Mouse (Mus musculus) ES-E14 (cell line): ENCODE results near the gene Pigr. TPM values are rescaled to one million over a fixed set of nuclear protein-coding genes. Genes with fewer than 3 reads are reported as not detected.

Experiments
- DNase-seq: peaks from one replicate; pipeline ENCODE4 v3.0.0-alpha.2; 2013; ENCODE audit warnings: low read depth, low spot score
- H3K27ac ChIP-seq: 2 replicates; pipeline ENCODE4 v1.5.1; 2012; ENCODE audit warnings: low read depth, mild to moderate bottlenecking, low read length, moderate library complexity, mixed read lengths; ENCODE audit not compliant: poor library complexity, insufficient read depth, severe bottlenecking
- H3K36me3 ChIP-seq: 2 replicates; pipeline ENCODE4 v1.6.1; 2012; ENCODE audit warnings: mild to moderate bottlenecking, low read length, moderate library complexity, mixed read lengths; ENCODE audit not compliant: control insufficient read depth, poor library complexity, insufficient read depth, severe bottlenecking
- H3K4me1 ChIP-seq, 2 experiments: fragments of 150-350 bp in 1 of 2; sonication (generic) in 1 of 2; 2 replicates each; pipeline ENCODE4 v1.6.1; 2012; ENCODE audit warnings: low read length in 2 of 2, mild to moderate bottlenecking in 1 of 2, mixed read lengths in 1 of 2; ENCODE audit not compliant: control insufficient read depth in 2 of 2, insufficient read depth in 2 of 2, poor library complexity in 1 of 2
- H3K4me3 ChIP-seq, 2 experiments: fragments of 150-350 bp in 1 of 2; sonication (generic) in 1 of 2; 2 replicates each; pipeline ENCODE4 v1.5.1; 2012; ENCODE audit warnings: low read length in 2 of 2, low read depth in 1 of 2, mild to moderate bottlenecking in 1 of 2, mixed read lengths in 1 of 2; ENCODE audit not compliant: insufficient read depth in 1 of 2, poor library complexity in 1 of 2, severe bottlenecking in 1 of 2
- H3K9ac ChIP-seq: 2 replicates; pipeline ENCODE4 v1.6.1; 2012; ENCODE audit warnings: low read depth, mild to moderate bottlenecking, low read length, mixed read lengths; ENCODE audit not compliant: poor library complexity, insufficient read depth, severe bottlenecking
- H3K9me3 ChIP-seq: fragments of 150-350 bp; sonication (generic); 2 replicates; pipeline ENCODE4 v1.6.1; 2012; ENCODE audit warnings: low read depth, mild to moderate bottlenecking, low read length; ENCODE audit not compliant: control insufficient read depth, insufficient read depth
- CHD2 ChIP-seq: IDR thresholded peaks from 2 replicates; pipeline ENCODE4 v1.6.1; 2014; ENCODE audit warnings: mild to moderate bottlenecking, low read depth, low read length, inconsistent platforms
- HCFC1 ChIP-seq: IDR thresholded peaks from 2 replicates; pipeline ENCODE4 v1.6.1; 2012; ENCODE audit warnings: low read length, inconsistent platforms, borderline replicate concordance; ENCODE audit not compliant: insufficient read depth
- MAFK ChIP-seq: IDR thresholded peaks from 2 replicates; pipeline ENCODE4 v1.6.1; 2014; ENCODE audit warnings: mild to moderate bottlenecking, low read depth, low read length, inconsistent platforms; ENCODE audit not compliant: insufficient read depth
- ZC3H11A ChIP-seq: IDR thresholded peaks from 2 replicates; pipeline ENCODE4 v1.6.1; 2012; ENCODE audit warnings: low read depth, mild to moderate bottlenecking, inconsistent platforms, low read length, borderline replicate concordance
- ZNF384 ChIP-seq: IDR thresholded peaks from 2 replicates; pipeline ENCODE4 v1.6.1; 2012; ENCODE audit warnings: low read depth, low read length, inconsistent platforms
- in situ Hi-C, 2 experiments: fragments of 600-800 bp; cut with MboI; formaldehyde crosslinking; loops; one replicate each; pipeline ENCODE4 v1.15.1; 2025; ENCODE audit warnings: low sequenced_read_pairs in 2 of 2, inconsistent platforms in 1 of 2; ENCODE audit not compliant: unreplicated experiment in 2 of 2
- total RNA-seq: library from RNA; depleted of rRNA; stranded (reverse); fragments of 300-350 nt; gene quantifications from 2 replicates; pipeline ENCODE4 v1.2.3, GENCODE M21; 2012; rRNA removed

The Pigr gene
- total RNA-seq: 0.04 TPM in 1 of 2 replicates, not detected in the other

- in situ Hi-C loops: no loop called here
- no peaks in the 10 kb centered on the region for H3K4me1 ChIP-seq
- H3K36me3 ChIP-seq: no peaks in the 10 kb centered on the region
- no peak within 1 kb of the TSS for H3K9ac ChIP-seq
- H3K9me3 ChIP-seq: no peaks in the 10 kb centered on the region
- no peak for DNase-seq
- H3K4me3 ChIP-seq: no peak within 1 kb of the TSS
- TF ChIP-seq ZC3H11A: no peak
- TF ChIP-seq CHD2: no peak
- no peak for TF ChIP-seq MAFK
- no peak for TF ChIP-seq ZNF384
- TF ChIP-seq HCFC1: no peak
- no peak within 1 kb of the TSS for H3K27ac ChIP-seq
Measured at GRCm38 (mm10) chr1:130826448-130826847, at the start of gene Pigr. Pigr (plus strand) TSS chr1:130826684.

GRCm38 (mm10) chr1:130779867-130780266, 46.6 kb upstream of the Pigr start:
- Histone ChIP-seq H3K4me3 (no peak overlapping the region), H3K9me3 (no peaks in the 10 kb centered on the region), H3K9ac (no peak overlapping the region), H3K4me1 (no peaks in the 10 kb centered on the region), H3K27ac (no peak overlapping the region), H3K36me3 (no peaks in the 10 kb centered on the region)
- TF ChIP-seq MAFK (no peak), ZNF384 (no peak), HCFC1 (no peak), ZC3H11A (no peak)
- in situ Hi-C loops: no loop called here
- DNase-seq: no peak

GRCm38 (mm10) chr1:130784054-130784453, 42.4 kb upstream of the Pigr start:
- in situ Hi-C loops: no loop called here
- no peak for TF ChIP-seq CHD2
- TF ChIP-seq ZC3H11A: no peak
- TF ChIP-seq MAFK: no peak
- no peak for TF ChIP-seq ZNF384
- TF ChIP-seq HCFC1: no peak
- no peak for DNase-seq

GRCm38 (mm10) chr1:130787001-130787400, 39.5 kb upstream of the Pigr start:
- Histone ChIP-seq H3K4me3 (no peak overlapping the region), H3K4me1 (no peaks in the 10 kb centered on the region), H3K27ac (no peak overlapping the region), H3K9me3 (no peaks in the 10 kb centered on the region), H3K9ac (no peak overlapping the region), H3K36me3 (no peaks in the 10 kb centered on the region)
- no peak for DNase-seq
- TF ChIP-seq ZC3H11A: no peak
- TF ChIP-seq MAFK: no peak
- no peak for TF ChIP-seq CHD2
- TF ChIP-seq ZNF384: no peak
- TF ChIP-seq HCFC1: no peak
- in situ Hi-C loops: no loop called here

More at GRCm38 (mm10) chr1:130784054-130784453, 42.4 kb upstream of the Pigr start:
- Histone ChIP-seq H3K4me3 (no peak overlapping the region), H3K9ac (no peak overlapping the region), H3K4me1 (no peaks in the 10 kb centered on the region), H3K27ac (no peak overlapping the region), H3K9me3 (no peaks in the 10 kb centered on the region), H3K36me3 (no peaks in the 10 kb centered on the region)
